Mouse (Mus musculus) myocyte (in vitro differentiated cells): Measurements from ENCODE around the gene Dach1. TPM values are rescaled to one million over a fixed set of nuclear protein-coding genes. Genes with fewer than 3 reads are reported as not detected.

Experiments
- H3K27me3 ChIP-seq: one replicate; pipeline ENCODE4 v1.6.1; 2011; ENCODE audit not compliant: control insufficient read depth, insufficient read depth, insufficient read length
- H3K36me3 ChIP-seq: one replicate; pipeline ENCODE4 v1.6.1; 2011; ENCODE audit not compliant: control insufficient read depth, insufficient read depth
- H3K4me2 ChIP-seq: one replicate; pipeline ENCODE4 v1.6.1; 2011; ENCODE audit warnings: low read depth, control low read depth
- H3K4me3 ChIP-seq: one replicate; pipeline ENCODE4 v1.5.1; 2011; ENCODE audit warnings: mild to moderate bottlenecking, control low read depth, moderate library complexity
- H3K79me2 ChIP-seq: one replicate; pipeline ENCODE4 v1.6.1; 2011; ENCODE audit not compliant: control insufficient read depth, insufficient read depth
- H3ac ChIP-seq: one replicate; pipeline ENCODE4 v1.6.1; 2011; ENCODE audit not compliant: control insufficient read depth, insufficient read length
- CEBPB ChIP-seq: IDR thresholded peaks from 2 replicates; pipeline ENCODE4 v1.6.1; 2011; ENCODE audit warnings: mild to moderate bottlenecking, moderate library complexity; ENCODE audit not compliant: poor library complexity, insufficient read depth, severe bottlenecking
- E2F4 ChIP-seq: IDR thresholded peaks from one replicate; pipeline ENCODE4 v1.6.1; 2011; ENCODE audit warnings: mild to moderate bottlenecking, control low read depth, moderate library complexity; ENCODE audit not compliant: insufficient read depth
- MAX ChIP-seq: IDR thresholded peaks from one replicate; pipeline ENCODE4 v1.6.1; 2011; ENCODE audit warnings: low read depth, mild to moderate bottlenecking, control low read depth
- MYOD1 ChIP-seq, 3 experiments: IDR thresholded peaks; one replicate each; pipeline ENCODE4 v1.6.1; 2011; ENCODE audit warnings: control low read depth in 2 of 3, low read depth in 2 of 3, mild to moderate bottlenecking in 2 of 3, moderate library complexity in 1 of 3; ENCODE audit not compliant: insufficient read length in 2 of 3, control insufficient read depth in 1 of 3
- MYOG ChIP-seq, 3 experiments: IDR thresholded peaks; one replicate each; pipeline ENCODE4 v1.6.1; 2011; ENCODE audit warnings: control low read depth in 2 of 3, low read depth in 2 of 3, mild to moderate bottlenecking in 2 of 3; ENCODE audit not compliant: insufficient read length in 2 of 3, control insufficient read depth in 1 of 3, insufficient read depth in 1 of 3
- POLR2A ChIP-seq: IDR thresholded peaks from one replicate; pipeline ENCODE4 v1.6.1; 2011; ENCODE audit warnings: low read depth, mild to moderate bottlenecking, control low read depth, moderate library complexity; ENCODE audit not compliant: insufficient read length
- POLR2AphosphoS2 ChIP-seq: IDR thresholded peaks from one replicate; pipeline ENCODE4 v1.6.1; 2011; ENCODE audit warnings: low read depth, control low read depth; ENCODE audit not compliant: insufficient read length
- REST ChIP-seq: IDR thresholded peaks from one replicate; pipeline ENCODE4 v1.6.1; 2011; ENCODE audit warnings: mild to moderate bottlenecking, control low read depth, moderate library complexity; ENCODE audit not compliant: insufficient read depth, insufficient read length
- SRF ChIP-seq: IDR thresholded peaks from one replicate; pipeline ENCODE4 v1.6.1; 2011; ENCODE audit warnings: low read depth; ENCODE audit not compliant: control insufficient read depth, insufficient read length
- TCF12 ChIP-seq: IDR thresholded peaks from one replicate; pipeline ENCODE4 v1.6.1; 2011; ENCODE audit warnings: mild to moderate bottlenecking, control low read depth; ENCODE audit not compliant: poor library complexity, insufficient read depth, severe bottlenecking
- TCF3 ChIP-seq: IDR thresholded peaks from one replicate; pipeline ENCODE4 v1.6.1; 2011; ENCODE audit warnings: low read depth, control low read depth; ENCODE audit not compliant: insufficient read length
- USF1 ChIP-seq: IDR thresholded peaks from one replicate; pipeline ENCODE4 v1.6.1; 2011; ENCODE audit warnings: low read depth, mild to moderate bottlenecking, control low read depth, moderate library complexity
- polyA plus RNA-seq: library from polyadenylated mRNA; unstranded; fragments of >200 nt; fragmentation: generic; extraction: Trizol; gene quantifications from one replicate; pipeline ENCODE4 v1.2.1, GENCODE M21; 2012; ENCODE audit warnings: missing spikeins

Dach1 gene
- polyA plus RNA-seq, 1 experiment = not detected

DNA sequence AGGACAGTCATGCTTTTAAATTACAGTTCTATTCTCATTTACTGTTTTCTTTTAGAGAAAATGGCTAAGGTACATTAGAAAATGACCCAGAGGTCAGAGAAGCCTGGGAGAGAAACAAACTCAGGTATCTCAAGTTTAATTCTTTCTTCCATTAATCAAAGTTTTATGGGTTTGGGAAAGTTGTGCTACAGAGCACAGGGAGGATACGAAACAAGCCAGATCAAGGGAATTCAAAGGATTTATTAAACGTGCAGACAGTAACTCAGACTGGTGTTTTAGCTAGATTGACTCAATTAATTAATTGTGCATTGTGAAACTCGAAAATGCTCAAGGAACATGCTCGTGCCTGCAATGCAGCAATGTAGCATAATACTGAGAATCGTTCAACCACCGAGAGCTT lies 186.9 kb downstream of the Dach1 start:
- Histone ChIP-seq H3K36me3 (no peaks in the 10 kb centered on the region), H3K4me3 (no peak overlapping the region), H3K27me3 (no peaks in the 10 kb centered on the region), H3ac (no peak overlapping the region), H3K4me2 (no peak overlapping the region), H3K79me2 (no peaks in the 10 kb centered on the region)
- TF ChIP-seq CEBPB (no peak), TCF12 (no peak), MYOD1 (IDR thresholded peaks at IDR 0.05; ENCODE audit: control insufficient read depth in 1 of 3, insufficient read length in 2 of 3, low read depth in 2 of 3) (no peak), MYOG (IDR thresholded peaks at IDR 0.05; ENCODE audit: control insufficient read depth in 1 of 3, insufficient read depth in 1 of 3, insufficient read length in 2 of 3, low read depth in 2 of 3) (no peak), POLR2A (no peak), MAX (no peak), POLR2AphosphoS2 (no peak), E2F4 (no peak), USF1 (no peak), REST (no peak), SRF (no peak), TCF3 (no peak)

- Histone ChIP-seq H3ac (no peak overlapping the region), H3K79me2 (no peaks in the 10 kb centered on the region), H3K4me2 (no peak overlapping the region), H3K4me3 (no peak overlapping the region), H3K27me3 (no peaks in the 10 kb centered on the region), H3K36me3 (no peaks in the 10 kb centered on the region)
- TF ChIP-seq MYOG (IDR thresholded peaks at IDR 0.05; ENCODE audit: control insufficient read depth in 1 of 3, insufficient read depth in 1 of 3, insufficient read length in 2 of 3, low read depth in 2 of 3) = no peak
- no peak for TF ChIP-seq E2F4
- no peak for TF ChIP-seq POLR2AphosphoS2
- TF ChIP-seq USF1 = no peak
- no peak for TF ChIP-seq REST
- no peak for TF ChIP-seq TCF3
- no peak for TF ChIP-seq MAX
- no peak for TF ChIP-seq TCF12
- TF ChIP-seq MYOD1 (IDR thresholded peaks at IDR 0.05; ENCODE audit: control insufficient read depth in 1 of 3, insufficient read length in 2 of 3, low read depth in 2 of 3) = no peak
- no peak for TF ChIP-seq CEBPB
- no peak for TF ChIP-seq SRF
- TF ChIP-seq POLR2A = no peak
These were observed 188.7 kb downstream of the Dach1 start for GRCm38 (mm10) chr14:97980879-97981278.

DNA sequence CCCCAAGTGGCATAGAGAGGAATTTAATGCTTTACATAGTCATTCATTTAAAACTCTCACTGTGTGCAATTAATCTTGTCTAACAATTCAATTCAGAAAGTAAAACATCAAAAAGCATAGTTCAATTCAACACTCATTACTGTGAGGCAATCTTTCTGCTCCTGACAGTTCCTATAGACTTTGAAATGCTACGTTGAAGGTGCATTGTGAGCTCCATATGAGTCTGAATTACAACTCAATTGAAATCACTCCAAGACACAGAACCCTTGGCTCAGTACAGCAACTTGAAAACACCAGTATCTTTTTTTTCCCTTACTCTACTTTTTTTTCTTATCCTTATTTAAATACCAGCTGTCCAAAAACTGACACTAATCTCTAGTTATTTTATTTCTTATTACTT lies 193.5 kb downstream of the Dach1 start:
- H3K4me3 ChIP-seq = no peak overlapping the region
- no peak overlapping the region for H3K4me2 ChIP-seq
- no peak overlapping the region for H3ac ChIP-seq
- TF ChIP-seq CEBPB (no peak), TCF12 (no peak), E2F4 (no peak), TCF3 (no peak), MYOD1 (IDR thresholded peaks at IDR 0.05; ENCODE audit: control insufficient read depth in 1 of 3, insufficient read length in 2 of 3, low read depth in 2 of 3) (no peak), REST (no peak)
- H3K36me3 ChIP-seq = no peaks in the 10 kb centered on the region
- no peaks in the 10 kb centered on the region for H3K27me3 ChIP-seq
- no peaks in the 10 kb centered on the region for H3K79me2 ChIP-seq

DNA sequence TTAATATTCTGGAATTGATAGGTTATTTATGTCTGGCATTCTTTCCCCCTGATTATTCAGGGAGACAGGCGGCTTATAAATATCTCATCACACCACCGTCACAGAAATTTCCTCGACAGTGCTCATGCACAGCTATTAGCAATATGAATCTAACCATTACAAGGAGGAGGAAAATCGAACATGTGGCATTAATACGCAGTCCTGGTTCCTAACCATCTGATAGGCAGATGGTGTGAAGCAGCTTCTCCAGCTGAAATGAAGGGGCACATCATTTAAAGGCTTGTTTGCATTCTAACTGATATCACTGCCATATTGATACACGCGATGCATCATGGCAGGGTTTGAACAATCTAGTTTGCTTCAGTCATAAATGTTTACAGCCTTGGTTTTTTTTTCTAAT lies 194.1 kb downstream of the Dach1 start:
- no peak overlapping the region for H3K4me3 ChIP-seq
- no peak overlapping the region for H3K4me2 ChIP-seq
- H3K79me2 ChIP-seq = no peaks in the 10 kb centered on the region
- no peaks in the 10 kb centered on the region for H3K36me3 ChIP-seq
- no peaks in the 10 kb centered on the region for H3K27me3 ChIP-seq
- no peak overlapping the region for H3ac ChIP-seq
- TF ChIP-seq MAX (no peak), SRF (no peak)

DNA sequence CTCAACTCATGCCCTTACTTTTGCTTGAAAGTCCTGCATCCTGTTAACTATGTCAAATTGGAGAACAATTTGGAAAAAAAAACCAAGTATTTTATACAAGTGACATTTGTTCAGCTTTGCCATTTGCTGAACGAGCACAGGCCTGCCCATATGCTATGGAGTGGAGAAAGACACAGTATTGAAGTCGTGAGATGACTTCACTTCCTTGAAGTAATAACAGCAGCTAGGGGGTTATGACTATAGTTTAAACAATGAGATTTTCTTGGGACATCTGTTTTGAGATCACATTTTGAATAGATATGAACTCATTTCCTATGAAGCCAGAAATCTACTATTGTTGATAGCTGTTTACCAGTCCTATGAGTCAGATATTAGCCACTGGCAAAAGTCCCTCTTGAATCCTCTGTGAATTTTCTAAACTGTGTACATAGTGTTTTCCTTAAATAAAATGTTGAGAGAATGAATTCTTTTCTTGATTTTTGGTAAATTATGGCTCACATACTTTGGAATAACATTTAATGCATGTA lies 205.0 kb downstream of the Dach1 start:
- Histone ChIP-seq H3K4me3 (no peak overlapping the region), H3ac (no peak overlapping the region), H3K4me2 (no peak overlapping the region), H3K36me3 (no peaks in the 10 kb centered on the region), H3K27me3 (no peaks in the 10 kb centered on the region), H3K79me2 (no peaks in the 10 kb centered on the region)
- TF ChIP-seq POLR2AphosphoS2 (no peak), USF1 (no peak), SRF (no peak), MYOG (IDR thresholded peaks at IDR 0.05; ENCODE audit: control insufficient read depth in 1 of 3, insufficient read depth in 1 of 3, insufficient read length in 2 of 3, low read depth in 2 of 3) (no peak), POLR2A (no peak), REST (no peak), E2F4 (no peak), MAX (no peak), TCF3 (no peak), MYOD1 (IDR thresholded peaks at IDR 0.05; ENCODE audit: control insufficient read depth in 1 of 3, insufficient read length in 2 of 3, low read depth in 2 of 3) (no peak), CEBPB (no peak), TCF12 (no peak)
